Mouse (Mus musculus): Measurements from ENCODE around the gene Stx12. TPM values are rescaled to one million over a fixed set of nuclear protein-coding genes. Genes with fewer than 3 reads are reported as not detected.

Stx12 gene
- total RNA-seq, 4 experiments from 2014 or later, result 33.9 to 34.3 (median 34.1) TPM

Other genes starting within 250 kb of the Stx12 start
- gene Eya3, start 245.5 kb downstream of the Stx12 start, total RNA-seq (2022), result 10 to 100 TPM; 28.7 to 34.2 (median 30.2) TPM
- 1 to 10 TPM; 1.1 to 2.1 (median 1.8) TPM for gene Xkr8, start 152.0 kb downstream of the Stx12 start, total RNA-seq (2022)
- under 1 TPM; 0.34 to 0.94 (median 0.59) TPM for gene Smpdl3b, start 127.3 kb downstream of the Stx12 start, total RNA-seq (2022)
- 10 to 100 TPM; 10.3 to 15.6 (median 12.6) TPM for gene Rpa2, start 116.2 kb downstream of the Stx12 start, total RNA-seq (2022)
- 1 to 10 TPM; 1.4 to 1.9 (median 1.6) TPM for gene Themis2, start 88.1 kb downstream of the Stx12 start, total RNA-seq (2022)
- gene Ppp1r8, start 41.3 kb downstream of the Stx12 start, total RNA-seq (2022), result 10 to 100 TPM; 16.3 to 22.2 (median 20.7) TPM
- gene Fam76a, start 38.0 kb upstream of the Stx12 start, total RNA-seq (2022), result 10 to 100 TPM; 35.4 to 43.7 (median 39.9) TPM
- gene Fgr, start 89.6 kb upstream of the Stx12 start, total RNA-seq (2022), result 1 to 10 TPM in 1 of 4 experiments, under 1 TPM in 3; 0.14 to 2.5 (median 0.49) TPM
- 10 to 100 TPM; 37.5 to 52.5 (median 45.0) TPM for gene Ahdc1, start 126.8 kb upstream of the Stx12 start, total RNA-seq (2022)
- gene Wasf2, start 246.0 kb upstream of the Stx12 start, total RNA-seq (2022), result 10 to 100 TPM; 64.1 to 87.2 (median 71.5) TPM

Measured in heart, adult 8-10 months (tissue).